Mouse (Mus musculus) myocyte (in vitro differentiated cells): ENCODE results near the gene Dnajb1.

Experiments
- CEBPB ChIP-seq: IDR thresholded peaks from 2 replicates; pipeline ENCODE4 v1.6.1; 2011; ENCODE audit warnings: mild to moderate bottlenecking, moderate library complexity; ENCODE audit not compliant: poor library complexity, insufficient read depth, severe bottlenecking
- MAX ChIP-seq: IDR thresholded peaks from one replicate; pipeline ENCODE4 v1.6.1; 2011; ENCODE audit warnings: low read depth, mild to moderate bottlenecking, control low read depth
- POLR2A ChIP-seq: IDR thresholded peaks from one replicate; pipeline ENCODE4 v1.6.1; 2011; ENCODE audit warnings: low read depth, mild to moderate bottlenecking, control low read depth, moderate library complexity; ENCODE audit not compliant: insufficient read length
- REST ChIP-seq: IDR thresholded peaks from one replicate; pipeline ENCODE4 v1.6.1; 2011; ENCODE audit warnings: mild to moderate bottlenecking, control low read depth, moderate library complexity; ENCODE audit not compliant: insufficient read depth, insufficient read length
- TCF12 ChIP-seq: IDR thresholded peaks from one replicate; pipeline ENCODE4 v1.6.1; 2011; ENCODE audit warnings: mild to moderate bottlenecking, control low read depth; ENCODE audit not compliant: poor library complexity, insufficient read depth, severe bottlenecking
- USF1 ChIP-seq: IDR thresholded peaks from one replicate; pipeline ENCODE4 v1.6.1; 2011; ENCODE audit warnings: low read depth, mild to moderate bottlenecking, control low read depth, moderate library complexity

GRCm38 (mm10) chr8:83660995-83661680 is 53.1 kb downstream of the Dnajb1 start:
- TF ChIP-seq USF1 (no peak), MAX (no peak), POLR2A (no peak), REST (no peak), TCF12 (no peak), CEBPB (no peak)
